Mouse (Mus musculus) subcutaneous adipose tissue, adult 2 months (tissue): ENCODE measurements around the gene Mab21l2. TPM values are rescaled to one million over a fixed set of nuclear protein-coding genes. Genes with fewer than 3 reads are reported as not detected.

ENCODE experiments used
- polyA plus RNA-seq: library from polyadenylated mRNA; depleted of rRNA; stranded (reverse); fragments of >200 nt; gene quantifications from 2 replicates; pipeline ENCODE4 v1.2.3, GENCODE M21; 2012; ENCODE audit warnings: low replicate concordance; rRNA removed

The Mab21l2 gene
- polyA plus RNA-seq: 0.04 and 0.11 TPM in 2 replicates

GRCm38 (mm10) chr3:86548091-86549015 lies at the start of gene Mab21l2:
Gene Mab21l2 (minus strand): TSS chr3:86548629.

